24 mouse cellular contexts compared by ENCODE assay signal in the genomic region with DNA sequence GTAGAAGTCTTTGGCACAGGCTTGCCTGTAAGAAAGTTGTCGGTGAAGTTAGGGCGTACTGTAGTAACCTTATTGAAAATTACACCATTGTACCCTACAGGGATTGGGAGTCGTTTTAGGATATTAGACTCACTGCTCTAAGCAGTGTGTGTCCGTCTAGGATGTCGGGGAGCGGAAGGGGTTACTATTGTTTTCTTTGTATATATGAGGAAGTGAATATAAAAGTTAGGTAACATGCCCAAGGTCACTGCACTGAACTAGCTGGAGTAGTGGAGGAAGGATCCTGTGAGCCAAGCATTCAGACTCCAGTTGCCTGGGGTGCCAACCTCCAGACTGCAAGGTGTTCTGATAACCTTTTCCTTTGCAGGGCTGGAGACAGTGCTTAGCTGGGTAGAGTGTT. TPM values are rescaled to one million over a fixed set of nuclear protein-coding genes. Genes with fewer than 3 reads are reported as not detected.
DNase-seq lines count a peak whose midpoint lies in the region; ATAC-seq and TF ChIP-seq lines count a peak whose summit lies in the region.
"Had no signal": no experiment of that assay in that cellular context is flagged by ENCODE, and none has a peak within 500 bp of the region (broad histone marks: within the 10 kb centered on the region; RNA-seq: fewer than 3 reads in every experiment).

No protein-coding gene starts in this region.

- H3K4me3 ChIP-seq in midbrain, embryonic 11.5 days (ENCODE audit: low read depth, low read length), result no peak overlapping the region
- no peak overlapping the region for H3K4me3 ChIP-seq in midbrain, postnatal 0 days (ENCODE audit: low read depth, low read length)
- no peak overlapping the region for H3K4me3 ChIP-seq in brown adipose tissue, adult 24 weeks (ENCODE audit: insufficient read depth, low read depth, low read length)
- no peak overlapping the region for H3K4me3 ChIP-seq in kidney, embryonic 16.5 days (ENCODE audit: low read length)
- H3K4me3 ChIP-seq: embryonic facial prominence, embryonic 15.5 days; erythroblast, embryonic 14.5 days; forebrain, embryonic 15.5 days; heart, embryonic 10.5 days; hindbrain, embryonic 12.5 days had no signal

- no peak overlapping the region for H3K9ac ChIP-seq in midbrain, embryonic 11.5 days (ENCODE audit: low read length)
- no peak overlapping the region for H3K9ac ChIP-seq in midbrain, postnatal 0 days (replicated peaks; ENCODE audit: low read length, poor library complexity, severe bottlenecking)
- no peak overlapping the region for H3K9ac ChIP-seq in kidney, embryonic 16.5 days (replicated peaks; ENCODE audit: low read length)
- H3K9ac ChIP-seq: embryonic facial prominence, embryonic 15.5 days; forebrain, embryonic 15.5 days; hindbrain, embryonic 12.5 days had no signal

- 87% methylated on average over 6 of the region's 6 CpGs for WGBS in midbrain, embryonic 11.5 days
- WGBS in midbrain, postnatal 0 days, result 90% methylated on average over 6 of the region's 6 CpGs
- 82% methylated on average over 6 of the region's 6 CpGs for WGBS in kidney, embryonic 16.5 days

- no peak overlapping the region for H3K27ac ChIP-seq in midbrain, embryonic 11.5 days (ENCODE audit: low read depth, low read length)
- H3K27ac ChIP-seq in midbrain, postnatal 0 days (ENCODE audit: low read depth, low read length), result no peak overlapping the region
- H3K27ac ChIP-seq in brown adipose tissue, adult 24 weeks (replicated peaks; ENCODE audit: low read depth, low read length), result 0 out of 2 replicates have a peak overlapping the region, but pooled peaks have one; percentile 35
- H3K27ac ChIP-seq in kidney, embryonic 16.5 days (ENCODE audit: low read length), result no peak overlapping the region
- H3K27ac ChIP-seq: embryonic facial prominence, embryonic 15.5 days; forebrain, embryonic 15.5 days; heart, embryonic 10.5 days; hindbrain, embryonic 12.5 days had no signal

- DNase-seq in midbrain, embryonic 11.5 days (ENCODE audit: low spot score, missing footprints), result peak; percentile 28
- no peak for DNase-seq in midbrain, postnatal 0 days (ENCODE audit: low spot score)
- DNase-seq in layer of hippocampus, postnatal 25 days (ENCODE audit: extremely low spot score in 1 of 2, low spot score in 1 of 2), result no peak
- no peak for DNase-seq in layer of hippocampus, adult 18-20 months (ENCODE audit: low spot score in 2 of 2)
- DNase-seq: adrenal gland, adult 8-10 months; B cell, adult 2 months; cerebellum, adult 18-20 months; cerebellum, adult 9-11 months; cerebellum, postnatal 36 days; gastrocnemius, postnatal 36 days; heart, adult 18-20 months; heart, postnatal 10 days; heart, postnatal 4 days had no signal

- no peaks in the 10 kb centered on the region for H3K9me3 ChIP-seq in midbrain, embryonic 11.5 days (ENCODE audit: control insufficient read depth, low read length)
- no peaks in the 10 kb centered on the region for H3K9me3 ChIP-seq in midbrain, postnatal 0 days (ENCODE audit: low read length)
- no peaks in the 10 kb centered on the region for H3K9me3 ChIP-seq in kidney, embryonic 16.5 days (ENCODE audit: low read length)
- H3K9me3 ChIP-seq: embryonic facial prominence, embryonic 15.5 days; forebrain, embryonic 15.5 days; G1E; heart, embryonic 10.5 days; hindbrain, embryonic 12.5 days had no signal

- ATAC-seq in midbrain, embryonic 11.5 days (ENCODE audit: low FRiP score), result no peak
- no peak for ATAC-seq in midbrain, postnatal 0 days (ENCODE audit: low FRiP score)
- ATAC-seq in granulocyte monocyte progenitor cell, adult 5-6 weeks (replicated peaks; ENCODE audit: poor library complexity, severe bottlenecking), result peak; percentile 70
- ATAC-seq in kidney, embryonic 16.5 days (ENCODE audit: low FRiP score, low TSS enrichment), result no peak
- ATAC-seq: CD4-positive, CD25-positive, alpha-beta regulatory T cell, adult 4 months; forebrain, embryonic 15.5 days; hindbrain, embryonic 16.5 days had no signal

- no peak overlapping the region for H3K4me2 ChIP-seq in midbrain, embryonic 11.5 days
- H3K4me2 ChIP-seq in midbrain, postnatal 0 days (ENCODE audit: low read depth, low read length, poor library complexity, severe bottlenecking), result no peak overlapping the region
- no peak overlapping the region for H3K4me2 ChIP-seq in kidney, embryonic 16.5 days (replicated peaks; ENCODE audit: low read depth, low read length)
- H3K4me2 ChIP-seq: embryonic facial prominence, embryonic 15.5 days; forebrain, embryonic 15.5 days had no signal

- H3K4me1 ChIP-seq in midbrain, embryonic 11.5 days (ENCODE audit: control insufficient read depth, insufficient read depth, low read length), result peaks cover 6% of the 10 kb centered on the region
- peaks cover 3% of the 10 kb centered on the region; the same call in 1 of the 2 replicates for H3K4me1 ChIP-seq in midbrain, postnatal 0 days (ENCODE audit: insufficient read depth, low read length)
- peaks cover 11% of the 10 kb centered on the region for H3K4me1 ChIP-seq in brown adipose tissue, adult 24 weeks (ENCODE audit: control insufficient read depth, insufficient read depth, insufficient read length, low read length)
- H3K4me1 ChIP-seq in kidney, embryonic 16.5 days (ENCODE audit: insufficient read depth, low read length), result peaks cover 10% of the 10 kb centered on the region; the same call in 1 of the 2 replicates

- no peaks in the 10 kb centered on the region for H3K36me3 ChIP-seq in midbrain, embryonic 11.5 days (ENCODE audit: control insufficient read depth, insufficient read depth, low read length)
- no peaks in the 10 kb centered on the region for H3K36me3 ChIP-seq in midbrain, postnatal 0 days (ENCODE audit: insufficient read depth, low read length)
- H3K36me3 ChIP-seq in kidney, embryonic 16.5 days (ENCODE audit: insufficient read depth, low read length), result no peaks in the 10 kb centered on the region
- H3K36me3 ChIP-seq: embryonic facial prominence, embryonic 15.5 days; forebrain, embryonic 15.5 days; G1E; heart, embryonic 10.5 days; hindbrain, embryonic 12.5 days had no signal

- H3K27me3 ChIP-seq in midbrain, embryonic 11.5 days (ENCODE audit: control insufficient read depth, insufficient read depth, low read length), result no peaks in the 10 kb centered on the region
- no peaks in the 10 kb centered on the region for H3K27me3 ChIP-seq in midbrain, postnatal 0 days (ENCODE audit: insufficient read depth, low read length)
- no peaks in the 10 kb centered on the region for H3K27me3 ChIP-seq in kidney, embryonic 16.5 days (ENCODE audit: insufficient read depth, low read length)
- H3K27me3 ChIP-seq: embryonic facial prominence, embryonic 15.5 days; forebrain, embryonic 15.5 days; hindbrain, embryonic 12.5 days had no signal

- TF ChIP-seq CTCF in midbrain, postnatal 0 days (IDR thresholded peaks at IDR 0.05), result no peak

RNA-seq across cellular contexts. Expression of a gene that starts 1.5 kb away (rescaled TPM):
- polyA plus RNA-seq in midbrain, embryonic 11.5 days (2014; fragmentation: Nextera tagmentation; extraction: Ambion mirVana), result 1.4 and 1.8 TPM in 2 replicates
- total RNA-seq in midbrain, postnatal 0 days (2014; rRNA removed), result 0.33 and 0.71 TPM in 2 replicates
- 0.96 and 1.4 TPM in 2 replicates for polyA plus RNA-seq in midbrain, postnatal 0 days (2015; fragmentation: Nextera tagmentation; extraction: Ambion mirVana)
- 28.0 and 35.4 TPM in 2 replicates for polyA plus RNA-seq in brown adipose tissue, adult 24 weeks (2012; ENCODE audit: insufficient read depth, insufficient read length, missing spikeins)
- 3.7 TPM in 1 of 2 replicates, not detected in the other for total RNA-seq in granulocyte monocyte progenitor cell, adult 5-6 weeks (2014; fragmentation: Nextera tagmentation)
- 0.31 TPM in 1 of 2 replicates, not detected in the other for total RNA-seq in granulocyte monocyte progenitor cell, adult 5-6 weeks (2017)
- total RNA-seq in layer of hippocampus, postnatal 25 days (2021), result 1 to 10 TPM in 1 of 2 experiments, under 1 TPM in 1; 0.54 to 1.2 TPM
- 1.0 and 1.1 TPM in 2 replicates for polyA plus RNA-seq in kidney, embryonic 16.5 days (2015; fragmentation: Nextera tagmentation; extraction: Ambion mirVana)
- 1 to 10 TPM in 1 of 2 experiments, under 1 TPM in 1; 0.96 to 1.1 TPM for total RNA-seq in layer of hippocampus, adult 18-20 months (2021)
- polyA plus RNA-seq: erythroblast, embryonic 14.5 days had no signal

RNA-seq across cellular contexts. Expression of a gene that starts 19.2 kb away (rescaled TPM):
- 298 and 314 TPM in 2 replicates for polyA plus RNA-seq in midbrain, embryonic 11.5 days (2014; fragmentation: Nextera tagmentation; extraction: Ambion mirVana)
- total RNA-seq in midbrain, postnatal 0 days (2014; rRNA removed), result 207 and 228 TPM in 2 replicates
- polyA plus RNA-seq in midbrain, postnatal 0 days (2015; fragmentation: Nextera tagmentation; extraction: Ambion mirVana), result 116 and 120 TPM in 2 replicates
- 2,639 and 2,906 TPM in 2 replicates for polyA plus RNA-seq in brown adipose tissue, adult 24 weeks (2012; ENCODE audit: insufficient read depth, insufficient read length, missing spikeins)
- 93.5 and 98.0 TPM in 2 replicates for total RNA-seq in granulocyte monocyte progenitor cell, adult 5-6 weeks (2014; fragmentation: Nextera tagmentation)
- total RNA-seq in granulocyte monocyte progenitor cell, adult 5-6 weeks (2017), result 101 and 107 TPM in 2 replicates
- 100 to 1,000 TPM; 107 to 112 TPM for total RNA-seq in layer of hippocampus, postnatal 25 days (2021)
- polyA plus RNA-seq in kidney, embryonic 16.5 days (2015; fragmentation: Nextera tagmentation; extraction: Ambion mirVana), result 173 and 179 TPM in 2 replicates
- 100 to 1,000 TPM; 118 to 124 TPM for total RNA-seq in layer of hippocampus, adult 18-20 months (2021)

RNA-seq across cellular contexts. Expression of a gene that starts 27.7 kb away (rescaled TPM):
- polyA plus RNA-seq in midbrain, embryonic 11.5 days (2014; fragmentation: Nextera tagmentation; extraction: Ambion mirVana), result 15.7 and 16.9 TPM in 2 replicates
- total RNA-seq in midbrain, postnatal 0 days (2014; rRNA removed), result 54.7 and 68.8 TPM in 2 replicates
- polyA plus RNA-seq in midbrain, postnatal 0 days (2015; fragmentation: Nextera tagmentation; extraction: Ambion mirVana), result 65.3 and 76.0 TPM in 2 replicates
- 7.7 and 8.4 TPM in 2 replicates for polyA plus RNA-seq in brown adipose tissue, adult 24 weeks (2012; ENCODE audit: insufficient read depth, insufficient read length, missing spikeins)
- total RNA-seq in granulocyte monocyte progenitor cell, adult 5-6 weeks (2014; fragmentation: Nextera tagmentation), result 27.9 and 31.0 TPM in 2 replicates
- 16.2 and 20.9 TPM in 2 replicates for total RNA-seq in granulocyte monocyte progenitor cell, adult 5-6 weeks (2017)
- total RNA-seq in layer of hippocampus, postnatal 25 days (2021), result 100 to 1,000 TPM; 365 to 435 TPM
- 30.1 and 33.6 TPM in 2 replicates for polyA plus RNA-seq in kidney, embryonic 16.5 days (2015; fragmentation: Nextera tagmentation; extraction: Ambion mirVana)
- 100 to 1,000 TPM; 171 to 195 TPM for total RNA-seq in layer of hippocampus, adult 18-20 months (2021)
